ENCODE assay signal across 9 mouse cellular contexts in genomic region chr5:107221892-107222669, GRCm38 (mm10).
DNase-seq lines count a peak whose midpoint lies in the region; ATAC-seq and TF ChIP-seq lines count a peak whose summit lies in the region.
"Had no signal": no experiment of that assay in that cellular context is flagged by ENCODE, and none has a peak within 500 bp of the region (broad histone marks: within the 10 kb centered on the region; RNA-seq: fewer than 3 reads in every experiment).

No protein-coding gene starts in this region.

- no peak for TF ChIP-seq CTCF in heart, adult 2 months (IDR thresholded peaks at IDR 0.05)

- TF ChIP-seq POLR2A in heart, adult 2 months (IDR thresholded peaks at IDR 0.05; ENCODE audit: insufficient read depth, low read depth, low read length) = no peak
- TF ChIP-seq POLR2A in limb, embryonic 14.5 days (IDR thresholded peaks at IDR 0.05; ENCODE audit: borderline replicate concordance, extremely low read depth, insufficient read depth, insufficient read length) = no peak

- no peak for ATAC-seq in heart, embryonic 16.5 days (replicated peaks; ENCODE audit: extremely low read depth, insufficient read depth, low FRiP score)
- ATAC-seq in limb, embryonic 14.5 days (ENCODE audit: low FRiP score, low read depth) = peak; percentile 88
- ATAC-seq in forebrain, embryonic 15.5 days (replicated peaks) = no peak

- no peak for TF ChIP-seq EP300 in heart, adult 2 months (IDR thresholded peaks at IDR 0.05; ENCODE audit: insufficient read depth, low read depth, low read length)

- H3K36me3 ChIP-seq in heart, adult 2 months (ENCODE audit: control insufficient read depth, insufficient read depth, low read length) = peaks cover 4% of the 10 kb centered on the region
- H3K36me3 ChIP-seq in heart, embryonic 16.5 days (ENCODE audit: control insufficient read depth, insufficient read depth) = no peaks in the 10 kb centered on the region
- H3K36me3 ChIP-seq in limb, embryonic 14.5 days (ENCODE audit: control insufficient read depth, insufficient read depth, low read length) = no peaks in the 10 kb centered on the region
- no peaks in the 10 kb centered on the region for H3K36me3 ChIP-seq in forebrain, embryonic 15.5 days
- H3K36me3 ChIP-seq: G1E had no signal

- intact Hi-C loops in heart, adult 2 months (cut with DNase I) = loop anchor here (5.0 kb wide), 1 partner anchor 50 kb away; no protein-coding TSS in a partner anchor

- no peak overlapping the region for H3K9ac ChIP-seq in heart, adult 2 months (ENCODE audit: low read depth, low read length)
- H3K9ac ChIP-seq in heart, embryonic 16.5 days (ENCODE audit: low read length) = no peak overlapping the region
- H3K9ac ChIP-seq in limb, embryonic 14.5 days (ENCODE audit: low read depth, low read length, severe bottlenecking) = no peak overlapping the region
- no peak overlapping the region for H3K9ac ChIP-seq in forebrain, embryonic 15.5 days (replicated peaks)

- no peak overlapping the region for H3K27ac ChIP-seq in heart, adult 2 months
- peak overlapping the region; percentile 14; the same call in 1 of the 2 replicates for H3K27ac ChIP-seq in heart, embryonic 16.5 days (ENCODE audit: low read length)
- peak overlapping the region; percentile 59 for H3K27ac ChIP-seq in limb, embryonic 14.5 days (replicated peaks; ENCODE audit: low read depth, low read length)
- H3K27ac ChIP-seq in forebrain, embryonic 15.5 days (replicated peaks) = no peak overlapping the region

- no peaks in the 10 kb centered on the region for H3K27me3 ChIP-seq in heart, adult 2 months (ENCODE audit: control insufficient read depth, insufficient read depth, low read length)
- H3K27me3 ChIP-seq in heart, embryonic 16.5 days (ENCODE audit: control insufficient read depth, insufficient read depth, low read length) = no peaks in the 10 kb centered on the region
- 0 out of 2 replicates have a peak, but pooled peaks cover 4% of the 10 kb centered on the region for H3K27me3 ChIP-seq in limb, embryonic 14.5 days (ENCODE audit: control insufficient read depth, insufficient read depth, low read length)
- H3K27me3 ChIP-seq in forebrain, embryonic 15.5 days = no peaks in the 10 kb centered on the region; the same call in 1 of the 2 replicates

- H3K4me2 ChIP-seq in heart, embryonic 16.5 days (ENCODE audit: low read depth, low read length) = 0 out of 2 replicates have a peak overlapping the region, but pooled peaks have one; percentile 21
- H3K4me2 ChIP-seq in limb, embryonic 14.5 days (replicated peaks; ENCODE audit: low read depth, low read length, severe bottlenecking) = peak overlapping the region; percentile 33; the same call in 1 of the 2 replicates
- H3K4me2 ChIP-seq in forebrain, embryonic 15.5 days (replicated peaks) = no peak overlapping the region

- WGBS in heart, adult 2 months = 46% methylated on average over 17 of the region's 17 CpGs
- 63% methylated on average over 17 of the region's 17 CpGs for WGBS in heart, embryonic 16.5 days
- WGBS in limb, embryonic 14.5 days = 11% methylated on average over 17 of the region's 17 CpGs
- 61% methylated on average over 17 of the region's 17 CpGs for WGBS in forebrain, embryonic 15.5 days

- peaks cover 2% of the 10 kb centered on the region for H3K79me2 ChIP-seq in heart, adult 2 months (replicated peaks; ENCODE audit: control insufficient read depth, insufficient read depth, low read length)

- H3K4me1 ChIP-seq in heart, adult 2 months (ENCODE audit: control insufficient read depth, insufficient read depth, low read length) = peaks cover 23% of the 10 kb centered on the region
- H3K4me1 ChIP-seq in heart, embryonic 16.5 days (ENCODE audit: control insufficient read depth, insufficient read depth, low read length) = peaks cover 39% of the 10 kb centered on the region
- H3K4me1 ChIP-seq in limb, embryonic 14.5 days (ENCODE audit: control insufficient read depth, insufficient read depth, low read length) = peaks cover 61% of the 10 kb centered on the region
- H3K4me1 ChIP-seq in forebrain, embryonic 15.5 days = peaks cover 4% of the 10 kb centered on the region; the same call in 1 of the 2 replicates

- DNase-seq in heart, adult 2 months = peak; percentile 70 to 71
- no peak for DNase-seq in heart, adult 9 months (ENCODE audit: low spot score in 2 of 2)
- DNase-seq in adrenal gland, postnatal 25 days = peak; percentile 78
- peak; percentile 80 for DNase-seq in limb, embryonic 14.5 days (ENCODE audit: low spot score)
- no peak for DNase-seq in layer of hippocampus, adult 9-11 months
- DNase-seq in frontal cortex, adult 2 months (ENCODE audit: extremely low spot score in 1 of 2, low spot score in 1 of 2) = no peak

- no peaks in the 10 kb centered on the region for H3K9me3 ChIP-seq in heart, embryonic 16.5 days (replicated peaks; ENCODE audit: control insufficient read depth, low read length)
- H3K9me3 ChIP-seq in limb, embryonic 14.5 days (ENCODE audit: control insufficient read depth, low read length) = no peaks in the 10 kb centered on the region
- H3K9me3 ChIP-seq in forebrain, embryonic 15.5 days = no peaks in the 10 kb centered on the region
- H3K9me3 ChIP-seq: G1E had no signal

- no peak overlapping the region for H3K4me3 ChIP-seq in heart, adult 2 months
- H3K4me3 ChIP-seq in heart, embryonic 16.5 days (ENCODE audit: low read length) = no peak overlapping the region
- H3K4me3 ChIP-seq in limb, embryonic 14.5 days (replicated peaks; ENCODE audit: low read length) = no peak overlapping the region
- H3K4me3 ChIP-seq in forebrain, embryonic 15.5 days = no peak overlapping the region

Comparison
In these comparisons a context has a peak if more than half of its experiments do, and no peak if none do; other contexts are left out.
1. DNase-seq: peak in heart, adult 2 months (2 of 2), adrenal gland, postnatal 25 days (single experiment) and limb, embryonic 14.5 days (single experiment); none in heart, adult 9 months (0 of 2), layer of hippocampus, adult 9-11 months (single experiment) and frontal cortex, adult 2 months (0 of 2).
2. H3K27ac ChIP-seq: peak in heart, embryonic 16.5 days (single experiment) and limb, embryonic 14.5 days (single experiment); none in heart, adult 2 months (single experiment) and forebrain, embryonic 15.5 days (single experiment).